18 mouse cellular contexts compared by ENCODE assay signal in genomic region chr11:24129358-24130185, GRCm38 (mm10). TPM values are rescaled to one million over a fixed set of nuclear protein-coding genes. Genes with fewer than 3 reads are reported as not detected.
A peak's percentile ranks its signal among the peaks of the same experiment; 100 is the strongest.
DNase-seq lines count a peak whose midpoint lies in the region; ATAC-seq and TF ChIP-seq lines count a peak whose summit lies in the region.
"Had no signal": no experiment of that assay in that cellular context is flagged by ENCODE, and none has a peak within 500 bp of the region (broad histone marks: within the 10 kb centered on the region; RNA-seq: fewer than 3 reads in every experiment).

No protein-coding gene starts in this region.

- no peak for TF ChIP-seq CTCF in layer of hippocampus, adult 2 months (conservative IDR thresholded peaks at IDR 0.05)
- no peak for TF ChIP-seq CTCF in G1E (IDR thresholded peaks at IDR 0.05; ENCODE audit: low read depth, low read length)
- no peak for TF ChIP-seq CTCF in liver, embryonic 14.5 days (IDR thresholded peaks at IDR 0.05; ENCODE audit: low read depth)

- ATAC-seq in G1E (ENCODE audit: extremely low read depth, insufficient number of reproducible peaks, low FRiP score, poor library complexity, severe bottlenecking) = peak; percentile 68
- peak; percentile 61 for ATAC-seq in erythroblast, adult 5-6 weeks (replicated peaks; ENCODE audit: low FRiP score, poor library complexity, severe bottlenecking)
- ATAC-seq in liver, embryonic 14.5 days (ENCODE audit: insufficient read depth) = peak; percentile 91
- ATAC-seq: hindbrain, postnatal 0 days; lung, postnatal 0 days had no signal

- peaks cover 85% of the 10 kb centered on the region for H3K36me3 ChIP-seq in G1E (replicated peaks)
- peaks cover 5% of the 10 kb centered on the region; the same call in 1 of the 2 replicates for H3K36me3 ChIP-seq in liver, embryonic 14.5 days (replicated peaks; ENCODE audit: control insufficient read depth, insufficient read depth, low read depth)

- peak; percentile 86 for TF ChIP-seq EP300 in liver, embryonic 14.5 days (IDR thresholded peaks at IDR 0.05; ENCODE audit: low read depth)

- no peaks in the 10 kb centered on the region for H3K27me3 ChIP-seq in G1E (ENCODE audit: insufficient read depth, low read length)
- H3K27me3 ChIP-seq in liver, embryonic 14.5 days (ENCODE audit: control insufficient read depth, insufficient read depth, low read length) = no peaks in the 10 kb centered on the region
- H3K27me3 ChIP-seq: midbrain, embryonic 12.5 days had no signal

- H3K4me3 ChIP-seq in layer of hippocampus, adult 2 months = no peak overlapping the region
- H3K4me3 ChIP-seq in G1E (ENCODE audit: low read depth, low read length) = peak overlapping the region; percentile 44; the same call in 1 of the 2 replicates
- no peak overlapping the region for H3K4me3 ChIP-seq in liver, embryonic 14.5 days (ENCODE audit: insufficient read depth in 1 of 2, low read depth in 2 of 2, low read length in 2 of 2)
- H3K4me3 ChIP-seq: embryonic facial prominence, embryonic 10.5 days; forebrain, embryonic 10.5 days; midbrain, embryonic 12.5 days had no signal

- H3K27ac ChIP-seq in layer of hippocampus, adult 2 months = peak overlapping the region; percentile 57
- H3K27ac ChIP-seq in liver, embryonic 14.5 days = peak overlapping the region; percentile 91
- H3K27ac ChIP-seq: embryonic facial prominence, embryonic 10.5 days; forebrain, embryonic 10.5 days; hindbrain, postnatal 0 days; kidney, postnatal 0 days; midbrain, embryonic 12.5 days had no signal

- WGBS in liver, embryonic 14.5 days (ENCODE audit: insufficient replicate concordance) = 15% methylated on average over 5 of the region's 5 CpGs

- no peak for DNase-seq in layer of hippocampus, adult 2 months (ENCODE audit: low spot score in 2 of 2)
- DNase-seq in layer of hippocampus, postnatal 25 days (ENCODE audit: extremely low spot score in 1 of 2, low spot score in 1 of 2) = no peak
- DNase-seq in G1E (ENCODE audit: low spot score) = peak; percentile 26
- peak; percentile 70 to 79 (median 73) for DNase-seq in liver, embryonic 14.5 days (ENCODE audit: low read depth in 3 of 3, low spot score in 3 of 3)
- no peak for DNase-seq in urinary bladder, adult 18-20 months (ENCODE audit: low spot score in 2 of 2)
- DNase-seq in layer of hippocampus, adult 8-10 months (ENCODE audit: low spot score in 2 of 2) = no peak
- no peak for DNase-seq in Muller cell, postnatal 12 days (ENCODE audit: inconsistent ontology term)
- DNase-seq: cerebellum, postnatal 14 days had no signal

- no peaks in the 10 kb centered on the region for H3K9me3 ChIP-seq in G1E (replicated peaks)
- no peaks in the 10 kb centered on the region for H3K9me3 ChIP-seq in liver, embryonic 14.5 days (ENCODE audit: control insufficient read depth, low read length)
- H3K9me3 ChIP-seq: embryonic facial prominence, embryonic 10.5 days; forebrain, embryonic 10.5 days; midbrain, embryonic 12.5 days had no signal

- peak overlapping the region; percentile 43 for H3K4me2 ChIP-seq in liver, embryonic 14.5 days (ENCODE audit: low read depth)
- H3K4me2 ChIP-seq: midbrain, embryonic 12.5 days had no signal

- H3K4me1 ChIP-seq in G1E (ENCODE audit: insufficient read depth, low read depth, low read length) = peaks cover 95% of the 10 kb centered on the region
- peaks cover 85 to 91% of the 10 kb centered on the region in 2 experiments for H3K4me1 ChIP-seq in liver, embryonic 14.5 days (replicated peaks; ENCODE audit: control insufficient read depth in 2 of 2, insufficient read depth in 2 of 2, low read length in 1 of 2)

- H3K9ac ChIP-seq in liver, embryonic 14.5 days (replicated peaks) = peak overlapping the region; percentile 53
- H3K9ac ChIP-seq: midbrain, embryonic 12.5 days had no signal

RNA-seq across cellular contexts. Expression of gene Bcl11a, which starts 51.7 kb away (rescaled TPM):
- total RNA-seq in layer of hippocampus, adult 2 months (2021) = 100 to 1,000 TPM; 117 to 121 TPM
- total RNA-seq in layer of hippocampus, postnatal 25 days (2021) = 100 to 1,000 TPM; 105 to 134 TPM
- total RNA-seq in G1E (2014; fragmentation: Nextera tagmentation) = 93.2 and 102 TPM in 2 replicates
- 20.6 and 25.4 TPM in 2 replicates for total RNA-seq in G1E (2017)
- polyA plus RNA-seq in G1E (2012) = 53.5 and 54.9 TPM in 2 replicates
- total RNA-seq in erythroblast, adult 5-6 weeks (2015; ENCODE audit: low replicate concordance) = 11.1 and 25.5 TPM in 2 replicates
- total RNA-seq in erythroblast, adult 5-6 weeks (2017; ENCODE audit: low replicate concordance) = 4.9 and 10.2 TPM in 2 replicates
- polyA plus RNA-seq in liver, embryonic 14.5 days (2012; rRNA removed) = 10.9 and 13.0 TPM in 2 replicates
- polyA plus RNA-seq in liver, embryonic 14.5 days (2014; fragmentation: Nextera tagmentation; extraction: Ambion mirVana) = 29.4 and 33.0 TPM in 2 replicates
- total RNA-seq in layer of hippocampus, adult 8-10 months (2022) = 100 to 1,000 TPM; 103 to 118 (median 109) TPM

RNA-seq across cellular contexts. Expression of gene A830031A19Rik, which starts 54.7 kb away (rescaled TPM):
- 1 to 10 TPM; 1.3 to 1.7 TPM for total RNA-seq in layer of hippocampus, adult 2 months (2021)
- total RNA-seq in layer of hippocampus, postnatal 25 days (2021) = 1 to 10 TPM in 1 of 2 experiments, under 1 TPM in 1; 0.37 to 1.7 TPM
- total RNA-seq in G1E (2014; fragmentation: Nextera tagmentation) (not detected in 2 replicates), G1E (2017) (0.16 TPM in 1 of 2 replicates, not detected in the other)
- not detected in 2 replicates for polyA plus RNA-seq in G1E (2012)
- total RNA-seq in erythroblast, adult 5-6 weeks (2015; ENCODE audit: low replicate concordance) = not detected in 2 replicates
- total RNA-seq in erythroblast, adult 5-6 weeks (2017; ENCODE audit: low replicate concordance) = 4.0 TPM in 1 of 2 replicates, not detected in the other
- not detected in 2 replicates for polyA plus RNA-seq in liver, embryonic 14.5 days (2012; rRNA removed)
- polyA plus RNA-seq in liver, embryonic 14.5 days (2014; fragmentation: Nextera tagmentation; extraction: Ambion mirVana) = not detected in 2 replicates
- 1 to 10 TPM in 3 of 4 experiments, under 1 TPM in 1; 0.93 to 2.4 (median 1.6) TPM for total RNA-seq in layer of hippocampus, adult 8-10 months (2022)
- total RNA-seq: granulocyte monocyte progenitor cell, adult 5-6 weeks; hindbrain, postnatal 0 days had no signal
- polyA plus RNA-seq: embryonic facial prominence, embryonic 10.5 days; forebrain, embryonic 10.5 days; heart, postnatal 0 days; hindbrain, postnatal 0 days; kidney, postnatal 0 days; limb, embryonic 11.5 days; lung, postnatal 0 days; midbrain, embryonic 12.5 days had no signal

Comparison
In these comparisons a context has a peak if more than half of its experiments do, and no peak if none do; other contexts are left out.
1. DNase-seq: peak in G1E (single experiment) and liver, embryonic 14.5 days (3 of 3); none in layer of hippocampus, adult 2 months (0 of 2), layer of hippocampus, postnatal 25 days (0 of 2), urinary bladder, adult 18-20 months (0 of 2), layer of hippocampus, adult 8-10 months (0 of 2) and Muller cell, postnatal 12 days (single experiment).
2. Peak in every context shown above with its lines, with median percentiles within 50 percentile points of each other: ATAC-seq.